Mouse (Mus musculus) C2C12 (cell line): ENCODE measurements around the gene Frmpd3.

Experiments
- CEBPB ChIP-seq: IDR thresholded peaks from one replicate; pipeline ENCODE4 v1.6.1; 2011; ENCODE audit warnings: low read depth, mild to moderate bottlenecking, control low read depth, moderate library complexity
- CTCF ChIP-seq: IDR thresholded peaks from one replicate; pipeline ENCODE4 v1.5.1; 2011; ENCODE audit not compliant: control insufficient read depth, insufficient read depth, insufficient read length
- MAX ChIP-seq: IDR thresholded peaks from one replicate; pipeline ENCODE4 v1.6.1; 2011; ENCODE audit warnings: mild to moderate bottlenecking, control low read depth
- MYOD1 ChIP-seq: IDR thresholded peaks from one replicate; pipeline ENCODE4 v1.6.1; 2011; ENCODE audit warnings: low read depth; ENCODE audit not compliant: control insufficient read depth, insufficient read length
- MYOG ChIP-seq: IDR thresholded peaks from one replicate; pipeline ENCODE4 v1.6.1; 2011; ENCODE audit not compliant: control insufficient read depth, insufficient read length; ENCODE audit errors: extremely low read depth
- USF1 ChIP-seq: IDR thresholded peaks from one replicate; pipeline ENCODE4 v1.6.1; 2011; ENCODE audit warnings: low read depth, mild to moderate bottlenecking, control low read depth, moderate library complexity

DNA sequence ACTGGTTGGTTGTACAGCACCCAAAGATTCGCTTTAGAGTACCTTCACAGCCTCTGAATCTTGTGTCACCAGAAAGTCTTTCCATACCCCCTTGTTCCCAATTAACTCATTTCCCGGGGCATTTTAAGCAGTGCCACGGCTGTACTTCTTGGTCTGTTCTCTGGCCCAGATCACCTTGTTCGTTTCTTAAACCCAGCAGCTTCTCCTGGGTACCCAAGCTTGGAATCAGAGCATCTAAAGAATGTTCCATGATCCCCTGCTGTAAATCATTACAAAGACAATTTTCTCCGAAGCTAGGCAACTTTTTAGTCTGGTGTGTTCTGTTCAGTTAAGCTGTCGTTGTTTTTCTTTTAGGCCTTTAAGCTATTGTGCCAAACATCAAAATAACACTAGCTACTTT is 22.9 kb upstream of the Frmpd3 start:
- TF ChIP-seq CTCF = no peak
- no peak for TF ChIP-seq USF1
- no peak for TF ChIP-seq MYOG
- no peak for TF ChIP-seq MAX
- no peak for TF ChIP-seq MYOD1
- no peak for TF ChIP-seq CEBPB
